ENCODE assay signal across 27 mouse cellular contexts in genomic region chr2:47776965-47777364, GRCm38 (mm10).
DNase-seq lines count a peak whose midpoint lies in the region; ATAC-seq and TF ChIP-seq lines count a peak whose summit lies in the region.
"Had no signal": no experiment of that assay in that cellular context is flagged by ENCODE, and none has a peak within 500 bp of the region (broad histone marks: within the 10 kb centered on the region; RNA-seq: fewer than 3 reads in every experiment).

No protein-coding gene starts in this region.

- ATAC-seq in intestine, embryonic 15.5 days: peak; percentile 78
- no peak for ATAC-seq in intestine, postnatal 0 days
- ATAC-seq in midbrain, postnatal 0 days (ENCODE audit: low FRiP score): no peak
- ATAC-seq in midbrain, embryonic 16.5 days: no peak
- peak; percentile 77 for ATAC-seq in intestine, embryonic 16.5 days
- peak; percentile 79; the same call in 1 of the 2 replicates for ATAC-seq in neural tube, embryonic 14.5 days (ENCODE audit: low read depth)
- no peak for ATAC-seq in CD4-positive, CD25-positive, alpha-beta regulatory T cell, adult 4 months
- ATAC-seq: activated CD4-positive, CD25-positive, alpha-beta regulatory T cell, adult 4 months; forebrain, embryonic 15.5 days; Patski had no signal

- no peak overlapping the region for H3K9ac ChIP-seq in intestine, embryonic 15.5 days
- no peak overlapping the region for H3K9ac ChIP-seq in intestine, postnatal 0 days (ENCODE audit: low read depth, low read length)
- no peak overlapping the region for H3K9ac ChIP-seq in midbrain, postnatal 0 days (replicated peaks; ENCODE audit: low read length, poor library complexity, severe bottlenecking)
- H3K9ac ChIP-seq in midbrain, embryonic 16.5 days (ENCODE audit: low read depth, low read length): no peak overlapping the region
- no peak overlapping the region for H3K9ac ChIP-seq in intestine, embryonic 16.5 days (ENCODE audit: low read depth, low read length)
- H3K9ac ChIP-seq in neural tube, embryonic 14.5 days (replicated peaks; ENCODE audit: low read depth, low read length): no peak overlapping the region
- H3K9ac ChIP-seq: embryonic facial prominence, embryonic 13.5 days; embryonic facial prominence, embryonic 15.5 days; forebrain, embryonic 12.5 days; forebrain, embryonic 15.5 days had no signal

- H3K9me3 ChIP-seq in intestine, embryonic 15.5 days: no peaks in the 10 kb centered on the region
- no peaks in the 10 kb centered on the region for H3K9me3 ChIP-seq in intestine, postnatal 0 days (ENCODE audit: control insufficient read depth)
- no peaks in the 10 kb centered on the region for H3K9me3 ChIP-seq in midbrain, postnatal 0 days (ENCODE audit: low read length)
- no peaks in the 10 kb centered on the region for H3K9me3 ChIP-seq in midbrain, embryonic 16.5 days (replicated peaks; ENCODE audit: control insufficient read depth, low read length, poor library complexity, severe bottlenecking)
- H3K9me3 ChIP-seq in intestine, embryonic 16.5 days (ENCODE audit: control insufficient read depth, low read length): no peaks in the 10 kb centered on the region
- H3K9me3 ChIP-seq in neural tube, embryonic 14.5 days (ENCODE audit: control insufficient read depth, low read length): no peaks in the 10 kb centered on the region
- H3K9me3 ChIP-seq: embryonic facial prominence, embryonic 13.5 days; embryonic facial prominence, embryonic 15.5 days; forebrain, embryonic 10.5 days; forebrain, embryonic 12.5 days; G1E had no signal

- no peak overlapping the region for H3K4me3 ChIP-seq in intestine, embryonic 15.5 days (replicated peaks)
- no peak overlapping the region for H3K4me3 ChIP-seq in intestine, postnatal 0 days (ENCODE audit: low read depth, low read length)
- no peak overlapping the region for H3K4me3 ChIP-seq in midbrain, postnatal 0 days (ENCODE audit: low read depth, low read length)
- H3K4me3 ChIP-seq in midbrain, embryonic 16.5 days (ENCODE audit: low read depth, low read length): no peak overlapping the region
- H3K4me3 ChIP-seq in intestine, embryonic 16.5 days (ENCODE audit: low read length): no peak overlapping the region
- H3K4me3 ChIP-seq in neural tube, embryonic 14.5 days (ENCODE audit: low read depth, low read length): no peak overlapping the region
- H3K4me3 ChIP-seq: embryonic facial prominence, embryonic 13.5 days; embryonic facial prominence, embryonic 15.5 days; erythroblast, embryonic 14.5 days; forebrain, embryonic 10.5 days; forebrain, embryonic 12.5 days; forebrain, embryonic 15.5 days had no signal

- peak; percentile 32 for DNase-seq in midbrain, postnatal 0 days (ENCODE audit: low spot score)
- DNase-seq in cerebellum, postnatal 10 days: no peak
- DNase-seq: adrenal gland, adult 8-10 months; adrenal gland, postnatal 14 days; adrenal gland, postnatal 36 days; cerebellum, adult 11-12 months; cerebellum, adult 2 months; cerebellum, adult 9-10 months; cerebellum, postnatal 14 days; cerebellum, postnatal 36 days; embryo, embryonic 11 days had no signal

- H3K27me3 ChIP-seq in intestine, embryonic 15.5 days (replicated peaks): no peaks in the 10 kb centered on the region
- H3K27me3 ChIP-seq in intestine, postnatal 0 days (replicated peaks; ENCODE audit: control insufficient read depth, insufficient read depth, low read length): no peaks in the 10 kb centered on the region
- no peaks in the 10 kb centered on the region for H3K27me3 ChIP-seq in midbrain, postnatal 0 days (ENCODE audit: insufficient read depth, low read length)
- no peaks in the 10 kb centered on the region for H3K27me3 ChIP-seq in midbrain, embryonic 16.5 days (ENCODE audit: control insufficient read depth, insufficient read depth, low read depth, low read length)
- no peaks in the 10 kb centered on the region for H3K27me3 ChIP-seq in intestine, embryonic 16.5 days (replicated peaks; ENCODE audit: control insufficient read depth, insufficient read depth, low read length)
- H3K27me3 ChIP-seq in neural tube, embryonic 14.5 days (ENCODE audit: control insufficient read depth, insufficient read depth, low read length): no peaks in the 10 kb centered on the region
- H3K27me3 ChIP-seq: CH12.LX; embryonic facial prominence, embryonic 13.5 days; embryonic facial prominence, embryonic 15.5 days; forebrain, embryonic 12.5 days; forebrain, embryonic 15.5 days; Patski had no signal

- H3K27ac ChIP-seq in intestine, embryonic 15.5 days: no peak overlapping the region
- H3K27ac ChIP-seq in intestine, postnatal 0 days (ENCODE audit: low read depth, low read length): no peak overlapping the region
- H3K27ac ChIP-seq in midbrain, postnatal 0 days (ENCODE audit: low read depth, low read length): no peak overlapping the region
- H3K27ac ChIP-seq in midbrain, embryonic 16.5 days (ENCODE audit: low read length): no peak overlapping the region
- no peak overlapping the region for H3K27ac ChIP-seq in intestine, embryonic 16.5 days (ENCODE audit: low read length)
- no peak overlapping the region for H3K27ac ChIP-seq in neural tube, embryonic 14.5 days (ENCODE audit: low read depth, low read length)
- H3K27ac ChIP-seq: embryonic facial prominence, embryonic 13.5 days; embryonic facial prominence, embryonic 15.5 days; forebrain, embryonic 10.5 days; forebrain, embryonic 12.5 days; forebrain, embryonic 15.5 days had no signal

- no peak overlapping the region for H3K4me2 ChIP-seq in intestine, embryonic 15.5 days (replicated peaks)
- no peak overlapping the region for H3K4me2 ChIP-seq in intestine, postnatal 0 days (replicated peaks; ENCODE audit: low read depth)
- no peak overlapping the region for H3K4me2 ChIP-seq in midbrain, postnatal 0 days (ENCODE audit: low read depth, low read length, poor library complexity, severe bottlenecking)
- H3K4me2 ChIP-seq in midbrain, embryonic 16.5 days (ENCODE audit: low read length): no peak overlapping the region
- no peak overlapping the region for H3K4me2 ChIP-seq in intestine, embryonic 16.5 days (ENCODE audit: low read depth, low read length)
- H3K4me2 ChIP-seq in neural tube, embryonic 14.5 days (ENCODE audit: low read depth, low read length): no peak overlapping the region
- H3K4me2 ChIP-seq: embryonic facial prominence, embryonic 13.5 days; embryonic facial prominence, embryonic 15.5 days; forebrain, embryonic 12.5 days; forebrain, embryonic 15.5 days had no signal

- no peaks in the 10 kb centered on the region for H3K36me3 ChIP-seq in intestine, embryonic 15.5 days
- no peaks in the 10 kb centered on the region for H3K36me3 ChIP-seq in intestine, postnatal 0 days (ENCODE audit: control insufficient read depth, insufficient read depth)
- no peaks in the 10 kb centered on the region for H3K36me3 ChIP-seq in midbrain, postnatal 0 days (ENCODE audit: insufficient read depth, low read length)
- no peaks in the 10 kb centered on the region for H3K36me3 ChIP-seq in midbrain, embryonic 16.5 days (ENCODE audit: control insufficient read depth, insufficient read depth, low read length)
- H3K36me3 ChIP-seq in intestine, embryonic 16.5 days (ENCODE audit: control insufficient read depth, insufficient read depth, low read length): no peaks in the 10 kb centered on the region
- no peaks in the 10 kb centered on the region for H3K36me3 ChIP-seq in neural tube, embryonic 14.5 days (ENCODE audit: control insufficient read depth, insufficient read depth, low read length)
- H3K36me3 ChIP-seq: embryonic facial prominence, embryonic 13.5 days; embryonic facial prominence, embryonic 15.5 days; forebrain, embryonic 10.5 days; forebrain, embryonic 12.5 days; forebrain, embryonic 15.5 days; G1E had no signal

- WGBS in intestine, embryonic 15.5 days: 67% methylated on average over 1 of the region's 1 CpGs
- WGBS in intestine, postnatal 0 days: 40% methylated on average over 1 of the region's 1 CpGs
- 74% methylated on average over 1 of the region's 1 CpGs for WGBS in midbrain, postnatal 0 days
- WGBS in midbrain, embryonic 16.5 days: 90% methylated on average over 1 of the region's 1 CpGs
- WGBS in intestine, embryonic 16.5 days: 55% methylated on average over 1 of the region's 1 CpGs
- 50% methylated on average over 1 of the region's 1 CpGs for WGBS in neural tube, embryonic 14.5 days

- no peaks in the 10 kb centered on the region for H3K4me1 ChIP-seq in intestine, embryonic 15.5 days (replicated peaks)
- H3K4me1 ChIP-seq in intestine, postnatal 0 days (replicated peaks; ENCODE audit: control insufficient read depth, insufficient read depth, low read length): no peaks in the 10 kb centered on the region
- no peaks in the 10 kb centered on the region for H3K4me1 ChIP-seq in midbrain, postnatal 0 days (ENCODE audit: insufficient read depth, low read length)
- no peaks in the 10 kb centered on the region for H3K4me1 ChIP-seq in midbrain, embryonic 16.5 days (ENCODE audit: control insufficient read depth, insufficient read depth, low read length)
- no peaks in the 10 kb centered on the region for H3K4me1 ChIP-seq in intestine, embryonic 16.5 days (ENCODE audit: control insufficient read depth, insufficient read depth, low read length)
- no peaks in the 10 kb centered on the region for H3K4me1 ChIP-seq in neural tube, embryonic 14.5 days (ENCODE audit: control insufficient read depth, insufficient read depth, low read length)
- H3K4me1 ChIP-seq: embryonic facial prominence, embryonic 13.5 days; embryonic facial prominence, embryonic 15.5 days; forebrain, embryonic 10.5 days; forebrain, embryonic 12.5 days; forebrain, embryonic 15.5 days had no signal

- TF ChIP-seq CTCF in intestine, postnatal 0 days (IDR thresholded peaks at IDR 0.05; ENCODE audit: low read depth): no peak
- no peak for TF ChIP-seq CTCF in midbrain, postnatal 0 days (IDR thresholded peaks at IDR 0.05)

Comparison
In these comparisons a context has a peak if more than half of its experiments do, and no peak if none do; other contexts are left out.
1. ATAC-seq: peak in intestine, embryonic 15.5 days (single experiment), intestine, embryonic 16.5 days (single experiment) and neural tube, embryonic 14.5 days (single experiment); none in intestine, postnatal 0 days (single experiment), midbrain, postnatal 0 days (single experiment), midbrain, embryonic 16.5 days (single experiment) and CD4-positive, CD25-positive, alpha-beta regulatory T cell, adult 4 months (single experiment).